Mouse (Mus musculus) heart, adult 2 months (tissue): ENCODE results near the gene 9330161L09Rik.

Experiments
- CTCF ChIP-seq: fragments of 200-600 bp; IDR thresholded peaks from 2 replicates; pipeline ENCODE4 v1.8.1; 2022; ENCODE audit warnings: antibody characterized with exemption, mild to moderate bottlenecking, moderate library complexity
- EP300 ChIP-seq: fragments of 200-500 bp; IDR thresholded peaks from 2 replicates; pipeline ENCODE4 v1.6.1; 2011; ENCODE audit warnings: low read depth, low read length, control low read depth; ENCODE audit not compliant: insufficient read depth
- POLR2A ChIP-seq: fragments of 200-500 bp; IDR thresholded peaks from 2 replicates; pipeline ENCODE4 v1.6.1; 2011; ENCODE audit warnings: mild to moderate bottlenecking, low read depth, low read length, control low read depth; ENCODE audit not compliant: insufficient read depth

DNA sequence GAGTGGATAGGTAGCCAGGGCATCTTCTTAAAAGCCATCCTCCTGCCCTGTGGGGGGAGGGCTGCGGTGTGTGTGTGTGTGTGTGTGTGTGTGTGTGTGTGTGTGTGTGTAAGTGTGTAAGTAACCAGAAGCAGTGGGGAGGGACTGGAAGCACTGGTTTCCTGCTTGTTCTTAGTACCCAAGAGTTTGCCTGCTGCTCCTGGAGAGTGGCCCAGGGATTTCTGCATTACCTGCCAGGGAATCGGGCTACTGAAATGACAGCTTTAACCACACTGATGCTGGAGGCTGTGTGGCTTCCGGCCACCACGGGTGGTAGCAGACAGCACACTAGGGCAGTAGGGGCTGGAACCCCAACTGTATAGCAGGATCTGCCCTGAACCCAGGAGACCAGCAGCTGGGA is 17.6 kb downstream of the 9330161L09Rik start:
- no peak for TF ChIP-seq CTCF
- TF ChIP-seq POLR2A, result no peak
- TF ChIP-seq EP300, result no peak
